Mouse (Mus musculus) limb, embryonic 15.5 days (tissue): ENCODE results near the gene Tnnt2. TPM values are rescaled to one million over a fixed set of nuclear protein-coding genes. Genes with fewer than 3 reads are reported as not detected.

Experiments used
- ATAC-seq: fragments of 200-750 bp; cut with Nextera tagmentation; 2 replicates; pipeline ENCODE4 v1.8.0; 2017; ENCODE audit warnings: low read depth, moderate TSS enrichment; ENCODE audit not compliant: insufficient number of reproducible peaks, low FRiP score, low TSS enrichment
- H3K27ac ChIP-seq: fragments of 300-500 bp; sonication (generic); 2 replicates; pipeline ENCODE4 v1.5.1; 2015; ENCODE audit warnings: moderate library complexity, mild to moderate bottlenecking, inconsistent platforms
- H3K27me3 ChIP-seq: fragments of 300-500 bp; sonication (generic); 2 replicates; pipeline ENCODE4 v1.6.1; 2015; ENCODE audit warnings: inconsistent platforms
- H3K36me3 ChIP-seq: fragments of 300-500 bp; sonication (generic); 2 replicates; pipeline ENCODE4 v1.6.1; 2015; ENCODE audit warnings: inconsistent platforms
- H3K4me1 ChIP-seq: fragments of 300-500 bp; sonication (generic); 2 replicates; pipeline ENCODE4 v1.6.1; 2015; ENCODE audit warnings: inconsistent platforms
- H3K4me2 ChIP-seq: fragments of 300-500 bp; sonication (generic); 2 replicates; pipeline ENCODE4 v1.6.1; 2015; ENCODE audit warnings: mild to moderate bottlenecking, inconsistent platforms
- H3K4me3 ChIP-seq: fragments of 300-500 bp; sonication (generic); 2 replicates; pipeline ENCODE4 v1.5.1; 2015; ENCODE audit warnings: mild to moderate bottlenecking, inconsistent platforms
- H3K9ac ChIP-seq: fragments of 300-500 bp; sonication (generic); 2 replicates; pipeline ENCODE4 v1.6.1; 2015; ENCODE audit warnings: inconsistent platforms
- H3K9me3 ChIP-seq: fragments of 300-500 bp; sonication (generic); 2 replicates; pipeline ENCODE4 v1.6.1; 2016; ENCODE audit warnings: inconsistent platforms
- WGBS: fragments of 180-500 bp; shearing (Covaris S2); methylation state at CpG from one replicate; pipeline ENCODE4 v1.1.7; 2015; 5-methylcytosine and 5-hydroxymethylcytosine counted together
- polyA plus RNA-seq: library from polyadenylated mRNA; unstranded; fragments of >200 nt; fragmentation: Nextera tagmentation; extraction: Ambion mirVana; gene quantifications from 2 replicates; pipeline ENCODE4 v1.2.1, GENCODE M21; 2015

Tnnt2 gene
- polyA plus RNA-seq, 1 experiment from 2014 or later = 87.0 TPM

DNA sequence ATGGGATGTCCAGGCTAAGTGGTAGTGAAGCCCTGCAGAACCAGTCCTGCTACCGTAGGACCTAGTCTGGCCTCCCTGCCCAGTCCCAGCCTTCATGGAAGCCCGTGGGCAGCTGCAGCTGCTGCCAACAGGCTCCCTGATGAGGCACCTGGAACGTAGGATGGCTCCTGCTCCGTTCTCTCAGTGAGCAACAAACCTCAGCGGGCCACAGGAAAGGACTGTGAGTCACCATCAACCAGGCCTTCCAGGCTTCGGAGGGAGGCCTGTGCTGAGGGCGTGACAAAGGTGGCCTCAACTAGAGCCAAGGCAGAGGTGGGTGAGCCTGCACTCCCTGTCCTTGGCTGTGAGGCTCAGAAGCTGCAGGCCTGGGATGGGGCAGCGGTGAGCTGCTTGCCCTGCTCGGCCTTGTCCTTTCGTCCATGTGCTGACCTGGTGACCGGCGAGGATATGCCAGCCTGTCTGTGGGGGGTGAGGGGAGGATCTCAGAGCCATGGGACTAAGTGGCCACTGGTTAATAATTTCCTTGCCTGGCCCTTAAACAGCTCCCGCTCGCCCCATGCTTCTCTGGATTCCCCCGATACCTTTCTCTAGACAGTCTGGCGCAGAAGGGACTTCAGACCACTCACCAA lies 15.3 kb upstream of the Tnnt2 start:
- peaks cover 16% of the 10 kb centered on the region for H3K4me1 ChIP-seq
- H3K27ac ChIP-seq = peak overlapping the region; percentile 40; the same call in 1 of the 2 replicates
- no peaks in the 10 kb centered on the region for H3K9me3 ChIP-seq
- ATAC-seq = no peak
- no peak overlapping the region; the same call in 1 of the 2 replicates for H3K4me2 ChIP-seq
- no peaks in the 10 kb centered on the region for H3K36me3 ChIP-seq
- no peak overlapping the region for H3K9ac ChIP-seq
- peaks cover 53% of the 10 kb centered on the region for H3K27me3 ChIP-seq
- H3K4me3 ChIP-seq = no peak overlapping the region
- 77% methylated on average over 16 of the region's 16 CpGs for WGBS

DNA sequence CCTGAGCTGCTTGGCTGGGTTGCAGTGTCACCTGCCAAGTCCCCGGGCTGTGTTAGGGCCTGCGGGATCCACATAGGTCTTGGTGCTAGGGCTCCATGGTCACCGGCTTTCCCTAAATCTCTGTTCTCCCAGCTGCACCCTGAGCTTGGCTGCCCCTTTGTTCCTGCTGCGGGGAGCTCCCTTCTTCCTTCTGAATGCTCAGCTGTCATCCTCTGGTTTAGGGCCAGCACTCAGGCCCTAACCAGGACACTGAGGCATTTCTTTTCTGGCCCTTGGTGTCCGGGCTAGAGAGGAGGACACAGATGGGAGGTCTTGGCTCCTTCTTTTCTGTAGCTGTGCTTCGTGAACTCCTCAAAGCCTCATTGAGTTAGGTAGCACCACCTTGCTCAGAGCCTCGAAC lies 14.4 kb upstream of the Tnnt2 start:
- no peak overlapping the region for H3K4me3 ChIP-seq
- H3K27ac ChIP-seq = no peak overlapping the region
- 77% methylated on average over 7 of the region's 7 CpGs for WGBS
- H3K9ac ChIP-seq = no peak overlapping the region
- no peaks in the 10 kb centered on the region for H3K9me3 ChIP-seq
- no peaks in the 10 kb centered on the region for H3K36me3 ChIP-seq
- no peak for ATAC-seq
- peaks cover 44% of the 10 kb centered on the region for H3K27me3 ChIP-seq
- no peak overlapping the region for H3K4me2 ChIP-seq
- peaks cover 16% of the 10 kb centered on the region for H3K4me1 ChIP-seq

DNA sequence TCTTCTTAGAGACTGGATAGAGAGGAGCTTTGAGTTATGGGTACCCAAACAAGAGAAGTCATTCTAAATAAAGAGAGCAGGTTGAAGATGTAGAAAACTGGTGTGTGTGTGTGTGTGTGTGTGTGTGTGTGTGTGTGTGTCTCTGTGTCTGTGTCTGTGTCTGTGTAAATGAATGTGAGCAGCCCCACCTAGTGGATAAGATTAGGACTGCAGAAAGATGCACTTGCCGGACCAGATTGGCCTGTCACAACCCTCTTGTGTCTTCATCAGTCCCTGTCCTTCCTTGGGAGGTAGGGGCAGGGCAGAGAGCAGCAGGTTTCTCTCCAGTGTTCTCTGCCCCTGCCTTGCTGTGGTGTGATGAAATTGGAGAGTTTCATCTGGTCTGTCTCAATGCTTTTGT lies 7.2 kb upstream of the Tnnt2 start:
- Histone ChIP-seq H3K9ac (no peak overlapping the region), H3K36me3 (no peaks in the 10 kb centered on the region), H3K27me3 (no peaks in the 10 kb centered on the region), H3K4me1 (no peaks in the 10 kb centered on the region; the same call in 1 of the 2 replicates), H3K9me3 (no peaks in the 10 kb centered on the region), H3K4me3 (no peak overlapping the region), H3K27ac (no peak overlapping the region), H3K4me2 (no peak overlapping the region)
- WGBS = 8% methylated on average over 1 of the region's 1 CpGs
- no peak for ATAC-seq

DNA sequence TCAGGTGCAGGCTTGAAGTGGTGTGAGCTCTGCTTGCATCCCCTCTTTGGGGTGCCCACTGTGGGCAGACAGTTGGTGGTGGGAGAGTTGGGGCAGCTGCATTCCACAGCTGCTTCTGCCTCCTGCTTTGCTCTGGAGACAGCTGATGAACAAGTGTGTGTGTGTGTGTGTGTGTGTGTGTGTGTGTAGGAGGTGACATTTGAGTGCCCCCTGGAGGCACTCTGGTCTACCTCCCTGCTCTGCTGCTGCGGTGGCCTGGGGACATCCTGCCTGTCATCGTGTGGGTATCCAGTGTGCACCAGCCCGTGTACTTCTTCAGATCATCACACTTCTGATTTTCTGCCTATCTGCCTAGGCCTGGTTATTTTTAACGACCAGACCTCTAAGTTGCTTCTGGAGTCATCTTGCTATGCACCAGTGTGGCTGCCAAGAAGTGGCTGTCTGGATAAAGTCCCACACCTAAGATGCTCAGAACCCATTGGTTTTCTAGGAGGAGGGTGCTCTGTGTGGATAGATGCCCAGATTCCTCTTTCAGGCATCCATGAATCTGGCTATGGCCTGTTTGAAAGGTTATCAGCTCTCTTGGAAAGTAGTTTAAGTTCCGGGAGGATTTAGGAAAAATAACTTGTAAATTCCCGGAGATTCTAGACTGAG lies 1.8 kb upstream of the Tnnt2 start:
- Histone ChIP-seq H3K4me3 (no peak overlapping the region), H3K4me1 (peaks cover 15% of the 10 kb centered on the region; the same call in 1 of the 2 replicates), H3K36me3 (no peaks in the 10 kb centered on the region), H3K27ac (no peak overlapping the region; the same call in 1 of the 2 replicates), H3K4me2 (no peak overlapping the region), H3K9me3 (no peaks in the 10 kb centered on the region), H3K27me3 (no peaks in the 10 kb centered on the region), H3K9ac (no peak overlapping the region)
- WGBS = 59% methylated on average over 6 of the region's 6 CpGs
- ATAC-seq = no peak

DNA sequence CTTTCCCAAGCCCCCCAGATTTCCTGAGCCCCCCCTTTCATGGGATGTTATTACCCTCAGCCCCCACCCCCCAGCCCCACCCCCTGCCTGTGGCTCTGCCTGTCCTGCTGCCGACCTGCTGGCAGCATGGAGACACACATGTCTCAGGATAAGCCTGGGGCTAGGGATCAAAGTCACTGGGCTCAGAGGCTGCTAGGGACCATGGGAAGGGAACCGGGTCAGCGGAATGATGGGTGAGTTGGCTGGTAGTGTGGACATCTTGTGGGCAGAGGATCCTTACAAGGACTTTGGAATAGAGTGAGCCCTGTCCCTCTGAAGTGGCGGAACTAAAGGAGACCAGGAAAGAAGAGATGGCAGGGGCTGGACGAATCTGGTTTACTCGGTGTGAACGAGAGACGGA lies 1.2 kb upstream of the Tnnt2 start:
- no peak overlapping the region for H3K4me3 ChIP-seq
- H3K36me3 ChIP-seq = no peaks in the 10 kb centered on the region
- no peaks in the 10 kb centered on the region for H3K9me3 ChIP-seq
- ATAC-seq = no peak
- peaks cover 15% of the 10 kb centered on the region; the same call in 1 of the 2 replicates for H3K4me1 ChIP-seq
- 67% methylated on average over 8 of the region's 8 CpGs for WGBS
- H3K9ac ChIP-seq = no peak overlapping the region
- peak overlapping the region; percentile 8; the same call in 1 of the 2 replicates for H3K27ac ChIP-seq
- no peaks in the 10 kb centered on the region for H3K27me3 ChIP-seq
- no peak overlapping the region for H3K4me2 ChIP-seq

DNA sequence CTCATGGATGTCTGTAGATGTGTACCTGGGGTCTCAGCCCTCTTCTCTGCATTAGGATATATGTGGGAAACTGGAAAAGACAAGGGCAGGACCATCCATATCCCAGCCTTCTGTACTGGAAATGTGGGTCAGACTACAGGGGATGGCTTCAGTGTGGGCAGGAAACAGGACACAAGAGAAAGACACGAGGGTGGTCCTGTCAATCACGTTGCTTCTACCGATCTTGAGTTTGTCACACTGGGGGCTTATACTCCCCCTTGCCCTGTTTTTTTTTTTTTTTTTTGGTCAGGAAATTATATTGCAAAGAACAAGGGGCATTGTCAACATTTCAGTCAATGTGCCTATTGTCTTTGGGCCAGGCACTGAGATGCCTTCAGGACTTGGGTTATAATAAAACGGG lies 2.5 kb downstream of the Tnnt2 start:
- no peaks in the 10 kb centered on the region for H3K9me3 ChIP-seq
- 81% methylated on average over 4 of the region's 4 CpGs for WGBS
- no peaks in the 10 kb centered on the region for H3K27me3 ChIP-seq
- H3K4me3 ChIP-seq = no peak overlapping the region
- H3K36me3 ChIP-seq = no peaks in the 10 kb centered on the region
- no peak overlapping the region for H3K27ac ChIP-seq
- H3K4me1 ChIP-seq = peaks cover 21% of the 10 kb centered on the region; the same call in 1 of the 2 replicates
- ATAC-seq = no peak
- no peak overlapping the region for H3K4me2 ChIP-seq
- no peak overlapping the region for H3K9ac ChIP-seq

DNA sequence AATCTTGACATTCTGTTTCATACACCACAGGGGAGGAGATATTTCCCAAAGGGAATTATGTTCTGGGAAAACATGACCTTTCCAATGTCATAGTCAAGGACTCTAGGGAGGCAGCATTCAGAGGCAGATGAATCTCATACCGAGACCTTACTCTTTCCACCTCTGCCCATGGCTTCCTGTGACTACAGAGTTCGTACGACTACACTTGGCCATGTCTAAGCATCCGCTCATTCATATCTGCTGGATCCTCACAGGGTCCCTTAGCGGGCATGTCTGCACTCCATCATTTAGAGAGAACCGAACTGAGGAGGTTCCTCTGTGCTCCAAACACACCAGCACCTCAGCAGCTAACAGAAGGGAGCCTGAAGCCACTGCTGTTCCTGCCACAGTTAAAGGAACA lies 2.9 kb downstream of the Tnnt2 start:
- Histone ChIP-seq H3K36me3 (no peaks in the 10 kb centered on the region), H3K4me2 (no peak overlapping the region), H3K27ac (no peak overlapping the region), H3K9ac (no peak overlapping the region), H3K9me3 (no peaks in the 10 kb centered on the region), H3K4me1 (peaks cover 23% of the 10 kb centered on the region; the same call in 1 of the 2 replicates), H3K27me3 (no peaks in the 10 kb centered on the region), H3K4me3 (no peak overlapping the region)
- no peak for ATAC-seq
- WGBS = 90% methylated on average over 6 of the region's 6 CpGs

DNA sequence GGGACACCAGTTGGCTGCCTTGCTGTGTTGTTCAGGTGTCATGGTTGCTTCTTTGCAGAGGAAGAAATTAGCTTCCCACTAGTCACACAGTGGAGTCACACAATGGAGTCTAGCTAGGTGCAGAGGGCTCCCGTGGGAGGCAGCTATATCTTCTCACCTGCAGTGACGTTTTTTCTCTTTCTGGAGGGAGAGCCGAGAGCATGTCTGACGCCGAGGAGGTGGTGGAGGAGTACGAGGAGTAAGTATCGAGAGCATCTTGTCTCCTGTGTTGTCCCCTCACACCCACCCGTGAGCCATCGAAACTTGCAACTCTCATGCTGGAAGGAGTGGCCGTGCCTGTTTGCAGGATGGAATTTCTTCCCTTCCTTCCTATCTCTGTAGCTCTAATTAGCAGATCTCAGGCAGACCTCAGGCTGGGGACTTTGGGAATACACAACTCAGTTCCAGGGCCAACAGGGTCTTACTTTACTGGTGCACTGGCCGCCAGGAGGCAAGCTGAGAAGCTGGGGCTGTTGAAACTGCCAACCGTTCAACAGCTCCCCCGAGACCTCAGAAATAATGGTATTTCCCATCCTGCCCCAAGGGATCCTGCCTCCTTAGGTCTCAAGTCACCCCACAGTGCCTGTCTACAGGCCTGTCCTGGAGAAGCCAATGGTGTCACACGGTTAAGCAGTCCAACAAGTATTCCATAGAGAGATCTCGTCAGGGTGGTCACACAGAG lies 4.7 kb downstream of the Tnnt2 start:
- Histone ChIP-seq H3K9ac (no peak overlapping the region), H3K27ac (no peak overlapping the region), H3K27me3 (no peaks in the 10 kb centered on the region), H3K4me3 (no peak overlapping the region), H3K4me1 (peaks cover 16% of the 10 kb centered on the region; the same call in 1 of the 2 replicates), H3K4me2 (no peak overlapping the region), H3K9me3 (no peaks in the 10 kb centered on the region), H3K36me3 (no peaks in the 10 kb centered on the region)
- 57% methylated on average over 15 of the region's 15 CpGs for WGBS
- no peak for ATAC-seq

DNA sequence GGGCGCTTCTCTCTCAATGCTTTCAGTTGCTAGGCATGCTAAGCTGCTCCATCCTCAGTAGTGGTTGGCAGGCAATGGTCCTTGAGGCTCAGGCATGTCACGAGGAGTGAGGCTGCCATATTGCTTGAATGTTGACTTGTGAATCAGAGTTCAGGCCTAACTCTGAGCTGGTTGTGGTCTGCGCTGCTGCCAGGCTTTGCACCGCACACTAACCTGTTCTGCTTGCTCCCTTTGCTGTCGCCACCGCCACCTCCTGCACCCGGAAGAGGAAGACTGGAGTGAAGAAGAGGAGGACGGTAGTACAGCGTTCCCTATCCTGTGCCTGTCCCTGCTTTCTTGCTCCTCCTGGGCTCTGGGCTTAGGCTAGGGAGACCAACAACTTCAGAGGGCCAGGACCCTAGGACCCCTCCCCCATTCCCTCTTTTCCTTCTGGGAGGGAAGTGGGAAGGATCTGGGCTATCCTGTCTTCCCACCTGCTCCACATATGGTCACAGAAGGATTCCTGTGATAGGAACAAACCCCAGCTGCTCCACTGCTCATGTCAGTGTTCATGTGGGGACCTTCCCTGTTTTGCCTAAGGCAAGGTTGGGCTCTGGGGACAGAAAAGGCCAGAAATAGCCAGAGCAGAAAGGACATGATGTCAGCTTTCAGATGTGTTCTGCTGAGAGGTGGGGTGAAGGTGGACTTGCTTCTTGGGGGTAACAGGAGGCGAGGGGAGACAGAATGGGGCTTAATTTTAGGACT lies 7.5 kb downstream of the Tnnt2 start:
- Histone ChIP-seq H3K36me3 (no peaks in the 10 kb centered on the region), H3K9ac (no peak overlapping the region), H3K4me2 (no peak overlapping the region), H3K27ac (no peak overlapping the region), H3K4me1 (peaks cover 11% of the 10 kb centered on the region; the same call in 1 of the 2 replicates), H3K4me3 (no peak overlapping the region), H3K9me3 (no peaks in the 10 kb centered on the region), H3K27me3 (no peaks in the 10 kb centered on the region)
- WGBS = 84% methylated on average over 10 of the region's 10 CpGs
- no peak for ATAC-seq

DNA sequence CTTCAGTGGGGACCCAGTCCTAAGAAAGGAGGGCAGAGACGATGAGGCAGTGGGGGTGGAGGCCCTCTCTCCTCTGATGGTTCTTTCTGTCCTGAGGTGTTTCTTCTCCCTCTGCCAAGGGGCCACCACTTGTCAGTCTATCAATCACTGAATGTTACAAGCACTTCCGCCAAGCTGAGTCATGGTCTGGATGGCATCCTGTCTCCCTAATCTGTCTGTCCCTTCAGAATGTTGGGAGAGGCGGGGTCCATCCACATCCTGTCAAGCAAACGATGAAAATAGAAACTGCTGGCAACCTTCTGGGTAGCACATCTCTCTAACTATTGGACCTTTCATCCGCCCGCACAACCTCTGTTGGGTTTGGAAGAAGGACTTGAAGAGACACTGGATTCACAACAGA lies 8.3 kb downstream of the Tnnt2 start:
- no peak overlapping the region for H3K4me2 ChIP-seq
- peaks cover 11% of the 10 kb centered on the region; the same call in 1 of the 2 replicates for H3K4me1 ChIP-seq
- H3K27ac ChIP-seq = no peak overlapping the region
- H3K27me3 ChIP-seq = no peaks in the 10 kb centered on the region
- WGBS = 59% methylated on average over 6 of the region's 6 CpGs
- ATAC-seq = no peak
- H3K9ac ChIP-seq = no peak overlapping the region
- no peaks in the 10 kb centered on the region for H3K9me3 ChIP-seq
- H3K4me3 ChIP-seq = no peak overlapping the region
- no peaks in the 10 kb centered on the region for H3K36me3 ChIP-seq

DNA sequence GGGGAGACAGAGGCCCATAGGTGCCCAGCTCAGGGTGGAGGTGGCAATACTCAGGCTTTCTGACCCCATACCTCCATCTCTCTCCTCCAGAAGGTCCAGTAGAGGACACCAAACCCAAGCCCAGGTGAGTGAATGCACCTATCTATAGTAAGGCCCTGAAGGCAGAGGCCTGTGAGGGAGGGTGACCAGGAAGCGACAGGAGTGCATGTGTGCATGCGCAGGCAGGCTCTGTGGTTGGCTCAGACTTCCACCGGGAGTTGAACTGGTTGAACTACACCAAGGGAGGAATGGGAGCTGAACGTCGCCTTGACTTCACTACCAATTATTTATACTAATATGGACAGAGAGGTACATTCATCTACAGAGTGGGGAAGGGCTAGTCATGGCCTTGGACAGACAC lies 10.5 kb downstream of the Tnnt2 start:
- no peak overlapping the region for H3K4me2 ChIP-seq
- ATAC-seq = no peak
- no peak overlapping the region for H3K9ac ChIP-seq
- no peaks in the 10 kb centered on the region for H3K27me3 ChIP-seq
- H3K4me1 ChIP-seq = 0 out of 2 replicates have a peak, but pooled peaks cover 5% of the 10 kb centered on the region
- H3K27ac ChIP-seq = no peak overlapping the region
- WGBS = 72% methylated on average over 5 of the region's 5 CpGs
- H3K36me3 ChIP-seq = no peaks in the 10 kb centered on the region
- H3K4me3 ChIP-seq = no peak overlapping the region
- H3K9me3 ChIP-seq = no peaks in the 10 kb centered on the region
